Mouse (Mus musculus): Measurements from ENCODE around the gene Rab4b. TPM values are rescaled to one million over a fixed set of nuclear protein-coding genes. Genes with fewer than 3 reads are reported as not detected.

Rab4b gene
- total and polyA plus RNA-seq, 2 experiments from 2014 or later: 60.5 to 138 TPM

DNA sequence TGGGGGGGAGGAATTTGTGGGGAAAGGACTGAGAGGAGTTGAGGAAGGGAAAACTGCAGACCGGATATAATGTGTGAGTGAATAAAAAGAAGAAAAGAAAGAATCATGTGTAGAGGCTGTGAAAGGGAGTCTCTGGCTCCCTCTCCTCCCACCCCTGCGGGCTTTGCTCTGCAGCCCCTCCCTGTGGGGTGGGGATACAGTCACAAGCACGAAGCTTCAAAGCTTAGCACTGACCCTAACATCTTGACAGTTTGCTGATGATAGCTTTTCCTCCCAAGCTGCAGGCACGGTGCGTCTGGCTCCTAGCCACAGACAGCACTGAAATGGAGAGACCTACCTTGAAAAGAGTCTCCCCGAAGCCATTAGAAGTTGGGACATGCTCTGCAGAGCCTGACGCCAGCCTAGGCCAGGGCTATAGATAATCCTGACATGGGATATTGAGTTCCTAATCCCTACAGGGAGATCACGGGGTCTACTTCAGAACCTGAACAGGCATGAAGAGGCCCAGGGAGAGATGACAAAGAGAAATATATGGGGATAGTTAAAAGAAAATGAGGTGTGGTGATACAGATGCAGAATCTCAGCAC is 42.2 kb downstream of the Rab4b start:
- H3K9ac ChIP-seq (replicated peaks; ENCODE audit: low read length, poor library complexity, severe bottlenecking): no peak overlapping the region
- DNase-seq (ENCODE audit: low spot score) (no peak), ATAC-seq (ENCODE audit: low FRiP score) (no peak)
- H3K36me3 ChIP-seq (ENCODE audit: insufficient read depth, low read length): no peaks in the 10 kb centered on the region
- no peaks in the 10 kb centered on the region for H3K4me1 ChIP-seq (ENCODE audit: insufficient read depth, low read length)
- no peak overlapping the region for H3K27ac ChIP-seq (ENCODE audit: low read depth, low read length)
- no peaks in the 10 kb centered on the region for H3K27me3 ChIP-seq (ENCODE audit: insufficient read depth, low read length)
- no peak overlapping the region for H3K4me3 ChIP-seq (ENCODE audit: low read depth, low read length)
- no peak overlapping the region for H3K4me2 ChIP-seq (ENCODE audit: low read depth, low read length, poor library complexity, severe bottlenecking)
- 0 out of 2 replicates have a peak, but pooled peaks cover 4% of the 10 kb centered on the region for H3K9me3 ChIP-seq (ENCODE audit: low read length)
- no peak for TF ChIP-seq CTCF (IDR thresholded peaks at IDR 0.05)
- WGBS: 38% methylated on average over 8 of the region's 8 CpGs

DNA sequence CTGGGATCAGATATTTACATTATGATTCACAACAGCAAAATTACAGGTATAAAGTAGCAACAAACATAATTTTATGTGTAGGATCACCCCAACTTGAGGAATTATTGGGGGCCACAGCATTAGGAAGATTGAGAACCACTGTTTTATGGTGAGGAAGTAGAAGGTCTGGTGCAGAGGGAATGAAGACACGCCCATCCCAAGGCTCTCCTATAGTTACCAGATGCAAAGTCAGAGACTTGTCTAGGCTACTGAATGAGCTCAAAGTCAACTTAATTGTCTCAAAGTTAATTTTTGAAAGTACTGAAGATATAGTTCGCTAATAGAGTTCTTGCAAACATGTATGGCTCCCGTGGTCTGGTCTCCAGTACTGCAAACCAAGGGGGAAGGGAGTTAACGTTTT is 44.9 kb downstream of the Rab4b start:
- Histone ChIP-seq H3K36me3 (ENCODE audit: insufficient read depth, low read length) (no peaks in the 10 kb centered on the region), H3K4me1 (ENCODE audit: insufficient read depth, low read length) (no peaks in the 10 kb centered on the region), H3K4me2 (ENCODE audit: low read depth, low read length, poor library complexity, severe bottlenecking) (no peak overlapping the region), H3K27ac (ENCODE audit: low read depth, low read length) (no peak overlapping the region), H3K9me3 (ENCODE audit: low read length) (no peaks in the 10 kb centered on the region), H3K4me3 (ENCODE audit: low read depth, low read length) (no peak overlapping the region), H3K9ac (replicated peaks; ENCODE audit: low read length, poor library complexity, severe bottlenecking) (no peak overlapping the region), H3K27me3 (ENCODE audit: insufficient read depth, low read length) (no peaks in the 10 kb centered on the region)
- DNase-seq (ENCODE audit: low spot score): no peak
- 86% methylated on average over 4 of the region's 4 CpGs for WGBS
- no peak for TF ChIP-seq CTCF (IDR thresholded peaks at IDR 0.05)
- ATAC-seq (ENCODE audit: low FRiP score): no peak

DNA sequence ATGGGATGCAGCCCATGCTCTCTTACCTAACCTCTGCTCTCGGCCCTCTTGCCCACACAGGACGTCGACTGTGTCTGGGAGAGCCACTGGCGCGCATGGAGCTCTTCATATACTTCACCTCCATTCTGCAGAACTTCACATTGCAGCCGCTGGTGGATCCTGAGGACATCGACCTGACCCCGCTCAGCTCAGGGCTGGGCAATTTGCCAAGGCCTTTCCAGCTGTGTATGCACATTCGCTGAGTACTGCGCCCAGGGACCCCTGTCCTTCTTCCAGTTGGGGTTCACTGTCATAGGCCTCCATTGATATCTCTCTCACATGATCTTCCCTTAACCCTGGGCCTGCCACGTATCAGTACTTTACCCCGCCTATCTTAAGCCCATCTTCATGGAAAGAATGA is 45.5 kb downstream of the Rab4b start:
- no peaks in the 10 kb centered on the region for H3K9me3 ChIP-seq (ENCODE audit: low read length)
- H3K4me2 ChIP-seq (ENCODE audit: low read depth, low read length, poor library complexity, severe bottlenecking): no peak overlapping the region
- no peaks in the 10 kb centered on the region for H3K36me3 ChIP-seq (ENCODE audit: insufficient read depth, low read length)
- no peak overlapping the region for H3K4me3 ChIP-seq (ENCODE audit: low read depth, low read length)
- no peak overlapping the region for H3K27ac ChIP-seq (ENCODE audit: low read depth, low read length)
- H3K4me1 ChIP-seq (ENCODE audit: insufficient read depth, low read length): no peaks in the 10 kb centered on the region
- ATAC-seq (ENCODE audit: low FRiP score) (no peak), DNase-seq (ENCODE audit: low spot score) (no peak)
- no peak overlapping the region for H3K9ac ChIP-seq (replicated peaks; ENCODE audit: low read length, poor library complexity, severe bottlenecking)
- no peak for TF ChIP-seq CTCF (IDR thresholded peaks at IDR 0.05)
- H3K27me3 ChIP-seq (ENCODE audit: insufficient read depth, low read length): no peaks in the 10 kb centered on the region
- WGBS: 69% methylated on average over 12 of the region's 12 CpGs

DNA sequence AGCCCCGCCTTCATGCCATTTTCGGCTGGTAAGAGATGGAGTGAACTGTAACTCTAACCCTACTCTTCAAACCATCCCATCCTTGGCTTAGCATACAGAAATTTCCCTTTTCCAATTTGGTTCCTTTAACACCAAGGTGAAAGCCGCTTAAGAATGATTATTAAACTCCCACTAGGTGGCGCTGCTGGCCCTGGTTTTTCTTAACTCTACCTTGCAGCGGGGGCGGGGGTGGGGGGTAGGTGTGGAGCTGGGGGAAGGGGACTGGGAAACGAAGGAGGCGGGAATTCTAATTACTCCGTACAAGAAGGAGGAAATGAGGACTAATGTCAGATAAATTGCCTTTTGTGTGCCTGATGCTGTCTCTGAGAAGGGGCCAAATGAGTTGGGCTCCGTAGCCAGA is 46.1 kb downstream of the Rab4b start:
- Histone ChIP-seq H3K4me1 (ENCODE audit: insufficient read depth, low read length) (no peaks in the 10 kb centered on the region), H3K9ac (replicated peaks; ENCODE audit: low read length, poor library complexity, severe bottlenecking) (no peak overlapping the region), H3K27ac (ENCODE audit: low read depth, low read length) (no peak overlapping the region), H3K4me3 (ENCODE audit: low read depth, low read length) (no peak overlapping the region), H3K9me3 (ENCODE audit: low read length) (no peaks in the 10 kb centered on the region), H3K4me2 (ENCODE audit: low read depth, low read length, poor library complexity, severe bottlenecking) (no peak overlapping the region), H3K36me3 (ENCODE audit: insufficient read depth, low read length) (no peaks in the 10 kb centered on the region), H3K27me3 (ENCODE audit: insufficient read depth, low read length) (no peaks in the 10 kb centered on the region)
- ATAC-seq (ENCODE audit: low FRiP score) (no peak), DNase-seq (ENCODE audit: low spot score) (peak; percentile 77)
- 15% methylated on average over 10 of the region's 10 CpGs for WGBS
- peak; percentile 61 for TF ChIP-seq CTCF (IDR thresholded peaks at IDR 0.05)

DNA sequence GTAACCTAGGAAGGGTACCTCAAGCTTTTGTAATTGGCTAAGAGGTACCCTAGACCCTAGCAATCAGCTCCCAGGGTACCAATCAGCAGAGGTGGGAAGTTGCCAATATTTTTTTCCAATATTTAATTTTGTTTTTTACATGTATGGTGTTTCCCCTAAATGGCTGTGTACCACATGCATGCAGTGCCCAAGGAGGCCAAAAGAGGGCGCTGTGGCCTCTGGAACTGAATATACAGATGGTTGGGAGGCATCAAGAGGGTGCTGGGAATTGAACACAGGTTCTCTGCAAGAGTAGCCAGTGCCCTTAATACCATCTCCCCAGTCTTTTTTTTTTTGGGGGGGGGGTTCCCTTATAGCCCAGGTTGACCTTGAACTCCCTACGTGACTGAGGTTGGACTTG is 47.3 kb downstream of the Rab4b start:
- no peak for DNase-seq (ENCODE audit: low spot score)
- Histone ChIP-seq H3K9ac (replicated peaks; ENCODE audit: low read length, poor library complexity, severe bottlenecking) (no peak overlapping the region), H3K4me2 (ENCODE audit: low read depth, low read length, poor library complexity, severe bottlenecking) (no peak overlapping the region), H3K4me3 (ENCODE audit: low read depth, low read length) (no peak overlapping the region), H3K27ac (ENCODE audit: low read depth, low read length) (no peak overlapping the region), H3K27me3 (ENCODE audit: insufficient read depth, low read length) (no peaks in the 10 kb centered on the region), H3K36me3 (ENCODE audit: insufficient read depth, low read length) (no peaks in the 10 kb centered on the region), H3K4me1 (ENCODE audit: insufficient read depth, low read length) (no peaks in the 10 kb centered on the region), H3K9me3 (ENCODE audit: low read length) (no peaks in the 10 kb centered on the region)
- WGBS: 70% methylated on average over 2 of the region's 2 CpGs
- ATAC-seq (ENCODE audit: low FRiP score): no peak
- TF ChIP-seq CTCF (IDR thresholded peaks at IDR 0.05): peak; percentile 32

DNA sequence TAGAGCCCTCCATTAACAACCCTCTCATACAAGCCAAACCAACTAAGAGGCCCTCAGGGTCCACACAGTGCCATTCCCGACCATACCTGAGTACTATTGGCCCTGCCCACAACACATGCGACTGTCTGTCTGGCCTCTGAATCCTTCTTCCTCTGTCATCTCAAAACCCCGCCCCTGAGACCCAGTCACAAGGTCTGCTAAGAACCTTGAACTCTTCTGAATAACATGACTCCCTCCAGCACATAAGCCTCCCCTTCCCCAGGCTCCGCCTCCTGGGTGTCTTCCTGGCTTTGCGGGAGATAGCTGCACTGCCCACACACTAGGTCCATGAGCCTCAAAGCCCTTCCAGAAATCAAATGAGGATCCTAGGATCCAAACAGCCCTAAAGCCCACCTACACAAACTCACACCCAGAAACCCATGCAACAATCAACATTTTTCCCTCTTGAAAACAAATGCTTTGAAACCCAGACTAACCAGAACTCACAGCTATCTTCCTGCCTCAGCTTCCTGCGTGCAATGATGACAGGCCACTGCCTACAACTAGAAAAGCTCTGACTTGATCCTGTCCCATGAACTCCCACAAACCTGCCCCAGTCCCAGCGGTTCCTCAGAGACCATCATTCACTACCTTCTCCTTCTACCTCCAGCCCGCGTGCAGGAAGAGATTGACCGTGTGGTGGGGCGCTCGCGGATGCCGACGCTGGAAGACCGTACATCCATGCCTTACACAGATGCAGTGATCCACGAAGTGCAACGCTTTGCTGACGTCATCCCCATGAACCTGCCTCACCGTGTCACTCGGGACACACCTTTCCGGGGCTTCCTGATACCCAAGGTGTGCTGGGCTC is 48.0 kb downstream of the Rab4b start:
- H3K27ac ChIP-seq (ENCODE audit: low read depth, low read length): no peak overlapping the region
- no peaks in the 10 kb centered on the region for H3K4me1 ChIP-seq (ENCODE audit: insufficient read depth, low read length)
- no peaks in the 10 kb centered on the region for H3K27me3 ChIP-seq (ENCODE audit: insufficient read depth, low read length)
- H3K9ac ChIP-seq (replicated peaks; ENCODE audit: low read length, poor library complexity, severe bottlenecking): no peak overlapping the region
- no peaks in the 10 kb centered on the region for H3K36me3 ChIP-seq (ENCODE audit: insufficient read depth, low read length)
- WGBS: 91% methylated on average over 22 of the region's 22 CpGs
- DNase-seq (ENCODE audit: low spot score) (no peak), ATAC-seq (ENCODE audit: low FRiP score) (no peak)
- no peak overlapping the region for H3K4me2 ChIP-seq (ENCODE audit: low read depth, low read length, poor library complexity, severe bottlenecking)
- H3K9me3 ChIP-seq (ENCODE audit: low read length): no peaks in the 10 kb centered on the region
- no peak overlapping the region for H3K4me3 ChIP-seq (ENCODE audit: low read depth, low read length)
- no peak for TF ChIP-seq CTCF (IDR thresholded peaks at IDR 0.05)

Data from midbrain, postnatal 0 days (tissue).